Mouse (Mus musculus) E14TG2a.4 (cell line): ENCODE measurements around the gene Pdxp.

ENCODE experiments used
- CTCF ChIP-seq: conservative IDR thresholded peaks from 2 replicates; pipeline ENCODE4 v1.5.1; 2014; ENCODE audit warnings: low read length
- NANOG ChIP-seq: IDR thresholded peaks from 2 replicates; pipeline ENCODE4 v1.6.1; 2014; ENCODE audit warnings: borderline replicate concordance, low read length, mixed read lengths
- POU5F1 ChIP-seq: IDR thresholded peaks from 2 replicates; pipeline ENCODE4 v1.6.1; 2014; ENCODE audit warnings: low read length, borderline replicate concordance

DNA sequence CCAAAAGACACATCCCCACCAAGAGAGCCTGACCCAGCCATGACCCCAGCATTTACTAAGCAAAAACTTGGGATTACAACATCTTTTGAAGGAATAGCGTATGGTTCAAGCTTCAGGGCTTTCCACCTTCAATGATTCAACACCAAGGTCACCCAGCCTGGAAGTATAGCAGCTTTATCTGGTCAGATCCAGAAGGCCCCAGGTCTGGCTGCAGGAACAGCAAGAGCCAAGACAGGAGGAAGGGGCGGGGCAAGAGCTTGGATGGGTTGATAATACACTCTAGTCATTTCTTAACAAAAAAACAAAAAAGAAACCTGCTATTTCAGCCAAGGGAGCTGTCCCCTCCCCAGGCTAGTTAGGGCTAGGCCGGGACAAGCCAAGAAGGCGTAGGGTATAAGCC, 16.2 kb upstream of the Pdxp start:
- TF ChIP-seq CTCF (no peak), POU5F1 (no peak), NANOG (no peak)
